Mouse (Mus musculus) left cerebral cortex, postnatal 25 days (tissue): Measurements from ENCODE around the gene Dnmt3c. TPM values are rescaled to one million over a fixed set of nuclear protein-coding genes. Genes with fewer than 3 reads are reported as not detected.
"Not testable (repeated sequence)": the region's sequence is repeated elsewhere in the genome, so short reads cannot be mapped to it uniquely, and the experiment has no call there.

Experiments used
- DNase-seq, 2 experiments: peaks; one replicate each; pipeline ENCODE4 v3.0.0; 2022; ENCODE audit warnings: low spot score in 2 of 2, mixed read lengths in 1 of 2
- intact Hi-C: fragments of 180-260 bp; cut with DNase I; formaldehyde crosslinking; loops from one replicate; pipeline ENCODE4 v1.15.1; 2025
- total RNA-seq, 2 experiments: library from RNA; stranded (reverse); gene quantifications; 2 replicates each; pipeline ENCODE4 v1.2.3; 2021

Gene Dnmt3c
- total RNA-seq, 2 experiments from 2014 or later: not detected

DNA sequence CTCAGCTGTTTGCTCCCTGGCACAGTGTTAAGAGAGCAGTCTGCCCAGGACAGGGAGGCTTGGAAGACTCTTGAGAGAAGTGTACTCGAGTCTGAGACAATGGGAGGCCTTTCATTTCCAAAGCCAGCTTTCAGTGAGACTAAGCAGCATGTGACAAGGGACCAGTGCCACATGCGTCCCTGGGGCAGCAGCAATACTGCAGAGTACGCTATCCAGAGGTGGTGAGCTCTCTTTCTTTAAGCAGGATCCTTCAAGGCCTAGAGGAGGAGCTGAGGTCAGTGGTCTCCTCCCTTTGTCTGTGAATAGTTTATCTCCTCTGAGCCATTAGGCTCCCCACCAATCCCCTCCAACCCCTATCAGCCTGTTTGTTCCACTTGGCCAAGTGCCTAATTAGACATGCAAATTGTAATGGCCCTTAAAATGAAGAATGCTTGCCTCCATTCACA is 16.2 kb downstream of the Dnmt3c start:
- intact Hi-C loops: loop anchor here (5.0 kb wide), 1 partner anchor 85 kb away; no protein-coding TSS in a partner anchor
- DNase-seq: peak; percentile 13 to 43

DNA sequence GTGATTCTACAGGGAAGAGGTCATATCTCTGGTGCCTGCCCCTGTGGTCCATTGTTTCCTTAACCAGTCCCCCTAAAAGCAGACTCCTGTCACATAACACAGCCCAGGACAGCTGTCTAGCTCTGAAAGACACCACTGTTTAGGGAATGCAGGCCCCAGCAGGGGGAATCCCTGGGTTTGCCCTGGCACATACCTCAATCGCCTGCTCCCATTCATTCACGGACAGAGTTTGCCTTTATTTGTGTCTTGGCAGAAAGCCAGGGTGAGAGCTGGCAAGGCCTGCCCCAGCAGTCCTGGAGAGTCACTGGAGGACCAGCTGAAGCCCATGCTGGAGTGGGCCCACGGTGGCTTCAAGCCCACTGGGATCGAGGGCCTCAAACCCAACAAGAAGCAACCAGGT is 16.8 kb downstream of the Dnmt3c start:
- peak; percentile 52 to 71 for DNase-seq
- intact Hi-C loops: loop anchor here (5.0 kb wide), 1 partner anchor 84 kb away; no protein-coding TSS in a partner anchor

DNA sequence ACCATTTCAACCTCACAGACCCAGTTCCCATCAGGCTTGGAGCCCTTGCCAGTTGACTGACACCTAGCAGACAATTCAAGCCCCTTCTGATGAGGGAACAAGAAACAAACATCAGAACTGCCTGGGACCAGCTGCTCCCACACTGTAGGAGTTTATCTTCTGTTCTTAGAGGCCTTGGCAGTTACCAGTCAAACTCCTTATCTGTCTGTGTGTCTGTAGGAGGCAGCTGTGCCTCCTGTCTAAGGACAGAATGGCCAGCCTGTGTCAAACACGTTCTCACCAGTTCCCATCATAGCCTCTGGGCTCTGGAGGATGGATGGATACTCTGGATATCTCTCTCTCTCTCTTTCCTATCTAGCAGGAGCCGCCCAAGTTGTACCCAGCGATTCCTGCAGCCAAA is 21.4 kb downstream of the Dnmt3c start:
- intact Hi-C loops: loop anchor here (1.0 kb wide), 1 partner anchor 45 kb away; no protein-coding TSS in a partner anchor
- DNase-seq: not testable (repeated sequence)

DNA sequence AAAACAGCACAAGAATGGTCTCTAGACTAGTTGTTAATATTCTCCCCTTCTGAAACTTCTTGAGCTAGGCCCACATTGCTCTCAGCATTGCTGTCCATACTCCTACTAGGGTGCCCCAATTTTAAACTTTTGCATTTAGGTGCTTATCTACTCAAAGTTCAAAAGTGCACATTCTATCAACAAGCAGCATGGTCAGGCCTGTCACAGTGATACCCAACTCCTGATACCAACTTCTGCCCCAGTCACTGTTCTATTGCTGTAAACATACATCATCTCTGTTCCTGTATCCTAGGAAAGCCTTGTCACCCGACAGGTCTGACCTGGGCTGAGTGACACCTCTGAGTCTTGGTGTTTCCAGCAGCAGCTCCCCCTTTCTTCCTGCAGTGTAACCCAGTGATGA is 26.6 kb downstream of the Dnmt3c start:
- no peak for DNase-seq
- intact Hi-C loops: no loop called here

DNA sequence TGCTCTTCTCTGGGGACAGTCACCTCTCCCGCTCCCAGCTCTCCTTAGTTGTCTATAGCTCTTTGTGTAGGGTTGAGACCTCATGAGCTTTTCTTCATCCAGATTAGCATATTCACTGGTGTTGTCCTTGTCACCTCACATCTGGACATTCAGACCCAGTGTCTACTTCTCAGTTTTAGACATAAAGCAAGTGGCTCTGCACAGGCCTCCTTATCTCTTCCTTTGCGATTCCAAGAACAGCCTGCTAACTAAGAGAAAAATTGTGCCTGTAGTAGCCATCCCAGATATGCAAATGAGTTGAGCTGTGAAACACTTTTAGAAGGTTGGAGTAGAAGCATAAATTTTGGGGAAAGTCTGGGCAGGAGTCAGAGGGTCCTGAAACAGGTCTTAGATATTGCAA is 28.0 kb downstream of the Dnmt3c start:
- no peak for DNase-seq
- intact Hi-C loops: no loop called here

DNA sequence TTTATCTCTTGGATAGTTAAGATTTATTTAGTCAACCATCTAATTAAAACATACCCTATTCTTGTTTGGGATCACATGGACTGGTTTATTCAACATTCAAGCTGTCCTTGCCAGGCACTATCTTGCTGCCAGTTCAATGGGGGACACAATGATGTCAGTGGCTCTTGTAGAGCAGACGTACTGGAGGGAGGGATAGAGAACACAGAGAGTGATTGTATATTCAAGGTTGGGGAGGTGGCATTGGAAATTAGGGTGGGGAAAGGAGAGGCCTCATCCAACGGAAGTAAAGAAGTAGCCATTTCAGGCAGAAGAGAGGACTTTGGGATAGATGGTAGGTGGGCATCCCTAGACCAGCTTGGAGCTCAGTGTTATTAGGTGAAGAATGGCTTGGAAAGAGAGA is 28.4 kb downstream of the Dnmt3c start:
- intact Hi-C loops: no loop called here
- DNase-seq: no peak

DNA sequence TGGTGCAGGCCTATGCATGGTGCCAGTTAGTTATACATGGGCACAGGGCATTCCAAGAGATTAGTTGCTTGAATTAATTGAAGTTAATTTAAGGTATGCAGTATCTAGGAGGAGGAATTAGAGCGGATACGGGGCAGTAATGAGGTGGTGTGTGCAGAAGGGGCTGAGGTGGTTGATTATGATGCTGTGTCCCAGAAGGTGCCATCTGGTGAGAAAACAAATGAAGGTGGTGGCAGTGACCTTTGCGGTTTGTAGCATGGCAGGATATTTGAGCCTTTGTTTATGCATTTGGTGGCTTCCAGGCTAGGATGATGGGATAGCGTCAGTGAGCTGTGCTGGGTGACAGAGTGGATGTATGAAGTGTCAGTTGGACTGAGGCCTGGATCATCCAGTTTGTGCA is 28.8 kb downstream of the Dnmt3c start:
- intact Hi-C loops: no loop called here
- DNase-seq: no peak

DNA sequence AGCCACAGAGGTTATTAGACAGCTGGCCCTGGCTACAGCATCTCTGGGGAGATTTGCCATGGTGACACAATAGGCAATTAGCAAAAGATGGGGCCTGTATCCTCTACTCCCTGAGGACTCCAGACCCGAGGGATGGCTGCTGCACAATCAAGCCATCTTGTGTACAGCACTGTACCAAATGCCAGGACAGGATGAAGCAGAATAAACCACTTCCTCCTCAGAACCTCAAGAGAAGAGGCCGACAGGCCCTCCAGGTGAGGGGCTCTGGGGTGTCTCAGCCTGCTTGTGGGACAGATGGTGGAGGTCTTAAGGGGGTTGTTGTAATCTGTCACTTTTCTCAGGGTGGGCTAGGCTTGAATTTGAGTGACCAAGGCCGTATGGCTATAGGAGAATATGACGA is 37.6 kb downstream of the Dnmt3c start:
- intact Hi-C loops: no loop called here
- DNase-seq: no peak

DNA sequence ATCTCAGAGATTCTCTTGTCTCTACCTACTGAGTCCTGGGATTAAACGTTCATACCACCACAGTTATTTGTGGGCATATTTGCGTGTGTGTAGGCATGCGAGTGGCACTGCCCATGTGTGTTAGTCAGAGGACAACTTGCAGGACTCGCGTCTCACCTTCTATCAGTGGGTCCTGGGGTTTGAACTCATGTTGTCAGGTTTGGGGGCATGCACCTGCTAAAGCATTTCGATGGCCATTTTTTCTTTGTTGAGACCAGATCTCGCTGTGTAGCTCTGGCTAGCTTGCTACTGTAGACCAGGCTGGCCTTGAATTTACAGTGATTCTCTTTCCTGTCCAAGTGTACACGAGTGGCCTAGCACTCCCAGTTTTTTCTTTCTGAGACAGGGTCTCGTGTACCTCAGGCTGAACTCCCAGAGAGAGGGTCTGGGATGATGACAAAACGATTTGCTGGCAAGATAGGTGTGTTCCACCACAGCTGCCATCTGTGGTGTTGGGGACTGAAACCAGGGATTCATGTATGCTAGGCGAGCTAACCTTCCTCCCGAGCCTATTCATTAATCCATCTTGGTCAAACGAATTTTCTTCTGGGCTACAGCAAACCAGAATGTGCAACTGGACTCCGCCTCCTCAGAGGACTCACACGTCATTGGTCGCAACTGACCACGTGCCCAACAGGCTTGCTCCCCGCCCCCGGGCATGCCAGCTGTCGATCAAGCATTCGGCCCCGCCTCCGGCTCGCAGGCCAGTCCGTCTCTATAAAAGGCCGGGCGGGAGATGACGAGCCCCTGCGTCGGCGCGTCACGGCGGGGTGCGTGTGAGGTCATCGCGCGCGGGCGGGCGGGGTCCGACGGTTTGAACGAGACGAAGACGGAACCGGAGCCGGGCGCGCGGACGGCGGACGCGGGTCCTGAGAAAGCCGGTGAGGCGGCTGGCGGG is 44.3 kb downstream of the Dnmt3c start, which contains the start of gene Mapre1:
Gene Mapre1, plus strand, starts transcription at position 775 of the 937 bp plus-strand sequence.
- intact Hi-C loops: no loop called here
- DNase-seq: peak; percentile 100

DNA sequence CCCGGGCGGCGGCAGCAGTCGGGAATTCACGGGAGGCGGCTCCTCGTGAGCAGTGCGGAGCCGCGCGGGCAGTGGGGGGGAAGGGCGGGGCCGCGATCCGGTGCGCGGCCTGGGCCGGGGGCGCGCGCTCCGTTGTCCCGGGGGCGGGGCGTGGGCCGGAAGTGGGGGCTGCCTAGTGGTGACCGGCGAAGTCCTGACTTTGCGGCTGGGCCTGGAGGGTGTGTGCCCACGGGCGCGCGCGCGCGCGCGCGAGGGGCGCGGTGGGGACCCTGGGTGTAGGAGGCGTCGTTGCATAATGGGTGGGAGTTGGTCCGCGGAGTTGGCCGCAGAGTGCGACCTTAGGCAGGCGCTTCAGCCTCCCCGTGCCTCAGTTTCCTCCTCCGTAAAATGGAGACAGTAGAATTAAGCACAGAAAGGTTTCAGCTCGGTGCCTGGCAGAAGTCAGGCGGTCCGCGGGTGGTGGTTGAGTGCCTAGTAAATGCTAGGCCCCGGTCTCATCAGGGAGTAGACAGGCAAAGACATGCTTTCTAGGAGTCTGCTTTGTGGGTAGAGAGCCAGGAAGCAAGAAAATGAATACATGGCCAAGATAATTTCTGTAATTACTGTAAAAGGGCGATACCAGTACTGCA is 45.1 kb downstream of the Dnmt3c start:
- intact Hi-C loops: no loop called here
- DNase-seq: peak; percentile 26 to 43

DNA sequence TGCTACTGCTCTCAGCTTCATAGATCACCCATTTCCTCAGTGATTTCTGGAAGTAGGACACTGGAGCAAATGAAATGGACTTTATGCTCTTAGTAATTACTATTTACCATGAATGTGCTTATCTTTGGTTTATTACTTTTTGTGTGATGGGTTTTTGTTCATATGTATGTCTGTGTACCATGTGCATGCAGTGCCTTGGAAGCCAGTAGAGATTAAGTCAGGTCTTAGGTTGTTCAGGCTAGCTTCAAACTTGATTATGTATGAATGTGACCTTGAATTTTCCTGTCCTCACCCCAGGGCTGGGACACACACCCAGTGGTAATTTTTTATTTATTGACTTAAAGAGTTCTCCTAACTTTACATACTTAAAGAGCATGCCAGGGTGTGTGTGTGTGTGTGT is 51.5 kb downstream of the Dnmt3c start:
- intact Hi-C loops: no loop called here
- no peak for DNase-seq

DNA sequence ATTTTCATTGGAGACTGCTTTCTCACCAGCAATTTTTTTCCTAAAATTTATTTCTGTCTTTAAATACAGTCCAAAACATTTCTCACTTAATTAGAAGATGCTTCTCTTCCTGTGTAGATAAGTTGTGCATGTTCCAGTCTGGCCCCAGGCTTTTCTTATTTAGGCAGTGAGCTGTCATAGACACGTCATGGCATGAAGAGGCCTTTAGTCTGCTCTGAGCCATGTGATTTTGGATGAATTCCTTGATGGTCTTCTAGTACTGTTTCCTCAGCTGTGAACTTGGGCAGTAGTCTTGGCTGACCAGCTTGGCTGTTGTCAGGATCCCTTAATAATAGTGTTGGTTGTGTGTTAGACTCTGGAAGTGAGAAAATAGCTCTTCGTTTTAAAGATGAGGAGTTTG is 53.9 kb downstream of the Dnmt3c start:
- no peak for DNase-seq
- intact Hi-C loops: no loop called here

DNA sequence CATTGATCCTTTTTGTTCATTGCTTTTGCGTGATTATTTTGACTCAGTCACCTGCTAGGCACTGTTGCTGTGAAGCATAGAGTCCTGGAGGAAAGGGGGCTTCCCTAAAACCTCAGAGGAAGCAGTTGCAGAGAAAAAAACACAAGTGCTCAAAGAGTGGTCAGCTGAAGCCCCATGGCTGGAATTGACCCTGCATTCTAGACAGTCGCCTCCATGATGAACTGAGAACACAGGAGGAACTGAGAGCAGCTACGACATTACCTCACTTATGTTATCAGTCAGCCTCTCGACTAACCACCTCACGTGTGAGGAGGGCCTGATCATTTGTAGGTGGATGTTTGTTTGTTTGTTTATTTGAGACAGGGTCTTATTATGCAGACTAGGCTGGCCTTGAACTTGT is 65.7 kb downstream of the Dnmt3c start:
- intact Hi-C loops: no loop called here

DNA sequence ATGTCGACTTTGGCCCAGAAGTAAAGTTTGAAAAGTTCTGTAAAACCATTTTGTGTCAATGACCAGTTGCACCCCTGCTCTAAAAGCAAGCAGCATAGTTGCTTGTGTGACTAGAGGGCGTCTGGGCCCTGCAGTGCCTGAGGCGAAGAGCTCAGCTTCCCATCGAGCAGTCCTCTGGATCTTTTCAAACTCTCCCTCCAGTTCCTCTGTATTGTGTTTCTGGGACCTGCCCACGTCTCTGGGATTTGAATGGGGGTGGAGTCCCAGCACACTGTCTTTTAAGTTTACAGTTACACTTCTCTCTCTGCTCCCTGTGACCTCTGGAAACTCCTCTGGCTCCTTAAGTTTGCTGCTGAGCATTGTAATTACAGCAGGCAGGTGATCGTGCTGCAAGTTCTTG is 71.0 kb downstream of the Dnmt3c start:
- intact Hi-C loops: no loop called here

More for the DNA sequence above, 65.7 kb downstream of the Dnmt3c start:
- DNase-seq: no peak

DNA sequence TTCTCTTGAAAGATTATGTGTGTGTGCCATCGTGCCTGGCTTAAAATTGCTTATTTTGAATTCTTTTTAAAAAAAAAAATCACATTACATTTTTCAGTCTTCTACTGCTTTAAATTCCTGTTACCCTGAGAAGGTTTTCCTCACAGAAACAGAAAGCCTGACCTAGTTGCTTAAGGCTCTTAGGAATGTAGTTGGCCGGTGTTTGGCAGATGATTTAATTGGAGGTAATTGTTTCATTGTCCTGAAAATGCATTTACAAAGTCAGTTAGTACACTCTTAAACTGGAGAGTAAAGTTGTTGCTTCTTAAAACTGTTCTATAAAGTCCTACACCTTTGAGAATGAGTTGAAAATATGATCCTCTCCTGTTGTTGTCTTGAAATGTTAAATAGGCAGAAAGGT is 72.4 kb downstream of the Dnmt3c start:
- no peak for DNase-seq
- intact Hi-C loops: no loop called here

More for the DNA sequence above, 71.0 kb downstream of the Dnmt3c start:
- no peak for DNase-seq

DNA sequence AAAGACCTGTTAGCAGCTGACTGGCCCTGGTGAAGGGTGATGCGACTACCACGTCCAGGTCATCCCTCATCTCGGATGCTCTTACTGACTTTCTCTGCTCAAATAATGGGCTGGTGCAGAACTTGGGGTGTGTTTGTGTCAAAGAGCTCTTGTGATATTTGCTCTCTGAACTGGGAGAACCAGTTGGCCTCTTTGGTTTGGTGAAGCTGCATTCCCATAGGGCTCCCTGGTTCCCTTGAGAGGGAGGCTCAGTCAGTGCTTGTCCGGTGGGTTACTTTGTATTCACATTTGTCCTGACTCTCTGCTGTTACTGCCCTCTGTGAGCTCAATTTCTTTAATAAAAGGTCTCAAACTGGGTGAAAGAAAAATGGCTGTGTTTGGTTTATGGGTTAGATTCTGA is 76.5 kb downstream of the Dnmt3c start:
- no peak for DNase-seq
- intact Hi-C loops: no loop called here

DNA sequence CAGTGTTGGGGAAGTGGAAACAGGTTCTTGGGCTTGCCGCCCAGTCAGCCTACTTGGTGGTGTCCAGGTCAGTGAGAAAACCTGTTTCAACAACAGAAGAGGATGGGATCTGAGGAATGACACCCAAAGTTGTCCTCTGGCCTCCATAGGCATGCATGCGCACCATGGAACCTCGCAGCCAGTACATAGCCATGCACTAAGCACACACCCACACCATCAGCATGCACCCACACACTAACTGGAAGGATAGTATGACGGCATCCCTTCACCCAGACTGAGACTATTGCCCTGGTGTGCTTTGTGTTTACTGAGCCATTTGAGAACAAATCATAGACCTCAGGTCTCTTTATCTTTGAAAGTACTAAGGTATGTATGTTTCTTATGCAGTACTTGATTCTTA is 79.0 kb downstream of the Dnmt3c start:
- intact Hi-C loops: no loop called here

DNA sequence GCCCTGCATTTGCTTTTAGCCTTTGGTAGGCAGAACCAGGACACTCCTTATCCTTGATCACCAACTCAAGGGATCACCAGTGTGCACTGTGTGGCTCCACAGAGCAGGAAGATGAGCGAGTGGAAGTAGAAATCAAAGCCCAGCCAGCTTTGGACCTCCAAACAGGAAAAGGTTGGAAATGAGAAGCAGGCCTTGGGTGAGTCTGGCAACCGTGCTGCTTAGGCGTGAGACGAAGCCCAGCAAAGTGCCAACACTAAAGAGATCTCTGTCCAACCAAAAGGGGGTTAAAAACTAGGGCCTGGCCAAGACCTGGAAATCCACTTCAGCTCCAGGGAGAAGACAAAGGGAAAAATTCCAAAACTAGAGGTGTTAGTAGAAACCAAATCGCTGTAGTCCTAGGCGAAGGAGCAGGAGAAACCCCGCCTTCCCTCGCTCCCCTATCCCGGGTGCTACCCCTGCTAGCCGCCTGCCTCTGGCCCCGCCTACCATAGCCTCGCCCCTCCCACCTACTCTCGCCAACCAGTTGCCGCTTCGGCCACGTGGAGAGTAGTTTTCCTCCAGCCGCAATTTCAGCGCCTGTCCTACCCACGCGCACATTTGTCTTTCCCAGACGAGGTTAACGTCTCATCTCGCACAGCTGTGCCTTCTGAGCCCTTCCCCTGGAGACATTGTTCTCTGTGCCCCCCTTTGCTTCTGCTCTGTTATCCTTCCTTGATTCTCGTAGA is 82.3 kb downstream of the Dnmt3c start:
- intact Hi-C loops: no loop called here
- DNase-seq: peak; percentile 36 to 54

More for the DNA sequence above, 79.0 kb downstream of the Dnmt3c start:
- no peak for DNase-seq
